Mouse (Mus musculus) thymus, postnatal 36 days (tissue): ENCODE measurements around the gene Unc5a.

Experiments used
- DNase-seq, 2 experiments: peaks; one replicate each; pipeline ENCODE4 v3.0.0; 2022; ENCODE audit warnings: mixed read lengths in 2 of 2

Unc5a gene

DNA sequence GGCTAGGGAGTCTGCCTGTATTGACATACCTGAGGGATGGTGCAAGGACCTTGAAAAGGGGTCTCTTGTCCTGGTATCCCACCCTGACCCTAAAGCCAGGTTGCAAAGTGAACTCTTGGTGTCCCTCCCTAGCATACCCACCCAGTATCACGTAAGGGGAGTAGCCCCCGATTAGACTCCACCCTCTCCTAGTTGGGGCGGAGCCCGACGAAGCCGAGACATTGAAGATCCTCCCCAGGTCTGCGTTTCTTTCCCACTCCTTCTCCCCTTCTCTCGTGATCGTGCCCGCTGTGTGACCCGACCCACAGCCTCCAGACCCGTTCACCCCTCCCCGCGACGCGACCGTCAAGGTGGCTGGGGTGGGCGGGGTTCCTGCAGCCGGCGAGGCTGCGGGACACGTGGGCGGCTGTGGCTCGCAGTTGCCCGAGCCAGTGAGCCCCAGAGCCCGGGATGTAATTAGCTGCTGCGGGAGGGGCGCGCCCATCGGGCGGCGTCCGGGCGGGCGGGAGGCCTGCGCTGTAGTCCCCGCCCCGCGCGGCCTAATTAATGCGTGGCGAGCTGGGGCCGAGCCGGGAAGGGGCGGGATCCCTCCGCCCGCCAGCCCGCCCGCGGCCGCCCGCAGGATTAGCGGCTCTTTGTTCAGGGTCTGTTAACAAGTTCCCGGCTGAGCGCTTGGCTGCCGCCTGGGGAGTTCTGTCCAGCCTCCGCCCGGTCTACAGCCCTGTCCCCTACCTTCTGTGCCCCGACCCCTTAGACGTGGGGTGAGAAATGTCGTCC lies 6.7 kb downstream of the Unc5a start:
- DNase-seq = no peak

DNA sequence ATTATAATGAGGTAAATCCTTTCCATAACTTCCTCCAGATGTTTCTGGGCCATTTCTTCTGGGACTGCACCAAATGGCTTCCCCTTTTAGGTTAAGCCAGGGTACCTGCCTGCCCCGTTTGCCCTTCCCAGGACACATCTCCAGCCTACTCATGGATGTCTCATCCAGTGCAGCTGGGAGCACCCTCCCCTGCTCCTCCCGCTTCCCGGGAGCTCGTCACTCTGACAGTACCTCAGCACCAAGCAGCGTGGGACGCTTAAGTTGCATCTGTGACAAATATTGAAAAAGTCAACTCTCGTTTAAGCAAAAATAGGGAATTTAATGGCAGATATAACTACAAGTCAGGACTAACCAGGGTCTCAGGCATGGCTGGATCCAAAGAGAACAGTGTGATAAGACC lies 8.1 kb downstream of the Unc5a start:
- DNase-seq = no peak

DNA sequence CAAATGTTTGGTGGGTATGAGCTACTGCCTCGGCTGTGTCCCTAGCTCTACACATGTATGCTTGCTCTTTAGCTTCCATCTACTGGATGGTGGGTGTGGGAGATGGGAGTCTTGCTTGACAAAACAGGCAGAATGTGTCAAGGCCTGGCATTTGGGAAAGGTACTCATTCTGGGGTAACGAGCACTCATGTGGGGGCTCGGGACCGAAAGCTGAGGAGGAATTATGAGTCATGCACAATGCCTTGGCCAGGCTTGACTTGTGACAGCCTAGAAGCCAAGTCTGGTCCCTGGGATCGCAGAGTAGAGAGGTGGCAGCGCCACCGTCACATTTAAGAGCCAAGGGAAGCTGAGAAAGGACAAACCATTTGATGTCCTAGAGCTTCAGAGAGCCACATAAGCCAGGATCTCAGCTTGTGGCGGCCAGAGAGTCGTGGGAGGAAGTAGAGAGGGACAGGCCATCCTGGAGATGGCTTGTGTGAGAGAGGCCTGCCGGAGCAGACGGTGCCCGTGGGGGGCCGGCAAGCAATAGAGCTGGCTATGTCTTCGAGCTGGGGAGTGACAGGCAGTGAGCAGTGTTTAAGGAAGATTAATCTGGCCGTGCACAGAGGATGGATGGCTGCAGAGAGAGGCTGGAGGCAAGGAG lies 10.0 kb downstream of the Unc5a start:
- no peak for DNase-seq

DNA sequence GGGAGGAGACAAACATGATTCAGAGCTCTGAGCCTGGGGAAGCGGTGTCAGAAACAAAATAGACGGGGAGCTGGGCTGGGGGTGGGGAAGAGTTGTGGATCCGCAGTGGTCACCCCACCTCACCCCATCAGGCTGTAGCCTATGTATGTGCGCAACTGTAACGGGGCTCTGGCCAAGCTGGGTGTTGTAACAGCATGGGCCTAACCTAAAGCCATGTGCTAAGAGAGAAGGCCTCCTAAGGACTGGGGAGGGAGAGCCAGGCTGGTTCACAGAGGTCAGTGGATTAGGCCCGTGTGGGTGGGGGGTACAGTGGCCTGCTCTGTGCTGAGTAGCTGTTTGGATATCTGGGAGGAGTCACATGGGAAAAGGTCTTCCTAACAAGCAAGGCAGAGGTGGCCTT lies 10.6 kb downstream of the Unc5a start:
- no peak for DNase-seq

DNA sequence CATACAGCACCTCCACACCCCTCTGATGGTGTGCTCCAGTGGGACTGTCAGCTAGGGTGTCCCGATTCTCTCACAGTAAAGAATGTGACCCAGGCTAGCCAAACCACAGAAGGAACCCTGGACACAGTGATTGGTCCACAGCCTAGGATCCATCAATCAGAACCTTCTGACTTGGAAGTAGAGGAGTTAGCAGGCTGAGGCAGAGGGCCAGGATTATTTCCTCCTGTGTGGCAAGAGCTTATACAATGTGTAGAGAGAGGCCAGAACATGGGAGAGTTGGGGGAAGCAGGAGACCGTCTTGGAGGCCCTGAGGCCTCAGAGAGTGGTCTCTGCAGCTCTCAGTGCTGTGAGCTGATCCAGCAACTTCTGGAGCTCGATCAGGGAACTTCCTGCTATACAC lies 11.3 kb downstream of the Unc5a start:
- DNase-seq = no peak

DNA sequence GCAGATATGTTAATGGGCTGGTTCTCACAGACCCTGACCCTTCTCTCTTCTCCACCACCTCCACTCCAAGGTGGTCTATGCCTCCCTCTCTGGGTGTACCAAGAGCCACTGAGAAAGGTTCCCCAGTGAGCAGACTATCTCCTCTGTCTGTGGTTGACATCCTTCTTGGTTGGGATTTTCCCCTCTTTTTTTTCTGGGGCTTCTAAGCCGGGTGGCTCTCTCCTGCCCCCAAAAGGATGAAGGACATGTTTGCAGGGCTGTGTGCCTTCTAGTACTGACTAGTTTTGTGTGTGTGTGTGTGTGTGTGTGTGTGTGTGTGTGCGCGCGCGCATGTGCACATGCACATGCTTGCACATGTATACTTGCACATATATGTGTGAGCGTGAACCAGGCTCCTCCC lies 16.0 kb downstream of the Unc5a start:
- no peak for DNase-seq

DNA sequence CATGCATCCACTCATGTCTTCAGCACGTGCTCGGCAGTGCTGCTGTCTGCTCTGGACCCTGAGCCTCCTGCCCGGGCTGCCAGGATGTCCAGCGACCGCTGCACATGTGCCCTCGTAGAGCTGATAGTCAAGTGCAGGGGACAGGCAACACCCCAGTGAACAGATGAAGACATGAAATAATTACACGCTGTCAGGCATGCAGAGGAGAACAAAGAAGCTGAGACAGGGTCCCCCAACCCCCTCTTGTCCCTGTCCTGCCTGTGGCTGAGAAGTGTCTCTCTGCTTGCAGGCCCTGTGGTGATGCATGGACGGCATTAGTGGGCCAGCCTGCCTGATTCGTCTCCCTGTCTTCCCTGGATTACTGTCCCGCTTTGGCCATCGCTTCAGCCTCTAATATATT lies 18.3 kb downstream of the Unc5a start:
- no peak for DNase-seq

DNA sequence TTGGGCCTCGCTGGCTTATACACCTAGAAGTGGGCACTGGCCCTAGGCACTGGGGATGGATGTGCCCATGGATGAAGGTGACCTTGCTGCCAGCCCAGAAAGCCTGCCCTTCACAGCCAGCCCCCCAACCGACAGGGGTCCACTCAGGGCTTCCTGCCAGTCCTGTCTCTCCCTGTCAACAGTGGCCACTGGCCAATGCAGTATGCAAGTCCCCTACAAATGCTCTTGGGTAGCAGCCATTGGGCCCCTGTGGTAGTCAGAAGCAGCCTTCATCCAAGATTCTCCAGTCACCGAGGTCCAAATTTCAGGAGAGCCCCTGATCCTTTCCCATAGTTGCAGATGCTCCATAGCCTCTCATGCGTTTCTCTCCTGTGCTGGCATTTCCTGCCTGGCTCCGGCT lies 19.4 kb downstream of the Unc5a start:
- no peak for DNase-seq

DNA sequence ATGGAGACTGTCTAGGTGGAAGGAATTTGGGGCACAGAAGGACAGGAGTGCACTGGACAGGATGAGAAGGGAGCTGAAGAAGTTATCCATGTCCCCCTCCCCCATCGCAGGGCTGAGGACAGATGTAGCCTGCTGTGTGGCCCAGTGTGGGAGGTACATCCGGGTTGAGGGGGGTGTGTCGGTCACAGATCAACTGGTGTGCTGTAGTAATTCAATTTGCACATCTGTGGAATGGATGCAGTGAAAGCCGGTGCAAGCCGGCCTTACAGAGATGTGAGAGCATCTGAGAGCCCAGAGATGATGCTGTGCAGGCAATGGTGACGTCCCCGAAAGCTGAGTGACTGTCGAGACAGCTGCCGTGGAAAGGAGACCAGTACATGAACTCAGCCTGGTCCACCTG lies 20.3 kb downstream of the Unc5a start:
- DNase-seq = no peak

DNA sequence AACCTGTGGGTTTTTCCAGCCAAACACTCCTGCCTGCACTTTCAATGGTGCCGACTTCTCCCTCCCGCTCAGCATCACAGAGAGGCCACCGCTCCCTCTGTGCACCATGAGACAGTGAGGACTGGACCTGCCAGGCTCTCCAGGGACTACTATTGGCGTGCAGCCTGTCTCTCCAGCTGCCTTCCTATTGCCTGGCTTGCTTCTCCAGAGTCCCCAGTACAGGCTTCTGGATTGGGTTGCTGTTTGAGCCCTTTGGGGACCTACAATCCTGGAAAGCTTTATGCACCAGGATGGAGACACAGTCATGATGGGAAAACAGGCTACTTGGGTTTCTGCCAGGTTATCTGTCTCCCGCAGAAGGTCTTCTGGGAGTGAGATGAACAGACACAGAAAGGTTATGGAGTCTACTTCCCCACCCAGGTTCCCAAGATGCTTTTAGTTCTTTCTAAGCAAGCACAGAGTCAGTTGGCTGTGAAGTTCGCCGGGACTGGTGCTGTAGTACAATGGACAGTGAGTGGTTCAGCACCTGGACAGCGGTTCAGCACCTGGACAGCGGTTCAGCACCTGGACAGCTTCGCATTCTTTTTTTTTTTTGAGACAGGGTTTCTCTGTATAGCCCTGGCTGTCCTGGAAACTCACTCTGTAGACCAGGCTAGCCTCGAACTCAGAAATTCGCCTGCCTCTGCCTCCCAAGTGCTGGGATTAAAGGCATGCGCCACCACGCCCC lies 21.5 kb downstream of the Unc5a start:
- peak in 1 of 2 experiments; percentile 15 for DNase-seq

DNA sequence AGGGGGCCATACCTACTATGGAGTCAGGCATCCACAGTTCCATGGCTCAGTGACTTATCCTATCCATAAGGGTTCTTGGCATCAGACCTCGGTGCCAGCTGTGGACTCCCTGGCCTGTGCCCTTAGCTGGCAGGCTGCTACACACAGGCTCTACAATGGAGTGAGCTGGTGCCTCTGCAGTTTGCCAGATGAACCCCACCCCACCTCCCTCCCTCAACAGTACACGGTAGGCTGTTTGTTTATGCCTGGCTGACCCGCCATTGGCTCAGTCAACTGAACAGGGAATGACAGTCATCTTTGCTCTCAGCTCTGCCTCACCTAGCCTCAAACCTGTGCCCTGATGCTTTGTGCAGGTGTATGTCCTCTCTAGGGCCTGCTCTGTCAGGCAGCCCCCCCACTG lies 26.3 kb downstream of the Unc5a start:
- no peak for DNase-seq

DNA sequence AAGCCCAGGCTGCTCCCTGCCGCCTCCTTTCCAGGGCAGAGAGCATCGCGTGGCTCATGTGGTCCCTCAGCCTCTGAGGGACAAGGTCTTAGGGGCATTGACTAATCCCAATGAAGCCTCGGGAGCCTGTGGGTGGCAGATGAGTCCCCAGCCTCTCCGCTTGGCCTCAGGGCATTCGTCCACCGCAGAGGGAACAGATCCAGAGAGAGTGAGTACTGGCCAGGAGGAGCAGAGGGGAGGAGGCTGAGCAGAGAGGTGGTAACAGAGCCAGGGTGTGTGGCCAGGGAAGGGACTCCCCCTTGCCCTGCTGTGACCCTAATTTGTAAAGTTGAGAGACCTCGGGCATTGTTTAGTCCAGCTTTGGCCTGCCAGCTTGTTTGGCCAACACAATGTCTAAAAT lies 29.6 kb downstream of the Unc5a start:
- DNase-seq = no peak

DNA sequence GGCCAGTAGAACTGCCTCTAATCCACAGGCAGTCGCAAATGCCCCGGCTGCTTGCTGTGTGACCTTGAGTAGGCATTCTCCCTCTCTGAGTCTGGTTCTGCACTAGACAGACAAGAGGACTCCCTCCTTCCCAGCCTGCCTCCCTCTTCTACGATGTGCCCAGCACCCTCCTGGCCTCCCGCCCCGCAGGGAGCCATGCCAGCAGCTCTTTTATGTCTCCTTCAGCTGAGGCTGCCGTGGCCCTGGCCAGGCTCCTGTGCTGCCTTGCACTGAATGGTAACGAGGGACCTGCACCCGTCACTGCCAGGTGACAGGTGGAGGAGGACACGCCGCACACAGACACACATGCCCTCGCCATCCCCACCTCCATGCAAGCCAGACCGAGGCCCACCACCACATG lies 31.7 kb downstream of the Unc5a start:
- DNase-seq = no peak

DNA sequence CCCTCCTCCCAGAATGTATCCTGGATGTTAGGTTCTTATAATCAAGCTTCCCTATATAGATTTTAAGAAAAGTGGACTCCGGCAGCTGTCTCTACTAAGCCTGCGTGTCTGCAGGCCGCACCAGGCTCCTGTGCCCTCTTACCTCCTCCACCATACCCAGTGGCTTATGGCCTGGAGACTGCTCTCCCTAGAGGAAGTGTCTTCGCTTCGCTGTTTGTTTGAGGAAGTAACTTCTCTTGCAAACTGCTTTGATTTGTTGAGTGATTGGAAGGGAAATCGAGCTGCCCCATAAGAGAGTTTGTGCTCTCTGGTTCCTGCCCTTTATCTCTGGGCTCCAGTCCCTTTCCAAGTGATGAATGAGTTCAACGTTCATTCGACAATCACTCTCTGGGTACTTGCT lies 33.8 kb downstream of the Unc5a start:
- DNase-seq = no peak

DNA sequence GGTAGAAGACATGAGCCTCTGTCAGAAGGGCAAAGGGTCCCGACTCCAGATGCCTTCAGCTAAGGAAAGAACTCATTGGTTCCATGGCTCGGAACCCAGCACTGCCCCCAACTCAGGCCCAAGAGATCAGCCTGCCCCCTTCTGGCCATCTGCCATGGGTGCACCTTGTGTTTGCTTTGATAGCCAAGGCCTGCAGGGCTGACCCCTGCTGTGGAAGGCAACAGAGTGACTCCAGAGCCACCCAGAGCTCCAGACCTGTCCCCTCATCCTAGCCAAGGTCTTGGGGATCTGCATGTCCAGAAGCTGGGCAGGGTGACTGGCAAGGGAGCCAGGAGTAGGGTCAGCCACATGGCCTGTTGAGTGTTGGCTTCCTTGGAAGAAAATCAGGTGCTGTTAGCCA lies 34.4 kb downstream of the Unc5a start:
- DNase-seq = no peak

DNA sequence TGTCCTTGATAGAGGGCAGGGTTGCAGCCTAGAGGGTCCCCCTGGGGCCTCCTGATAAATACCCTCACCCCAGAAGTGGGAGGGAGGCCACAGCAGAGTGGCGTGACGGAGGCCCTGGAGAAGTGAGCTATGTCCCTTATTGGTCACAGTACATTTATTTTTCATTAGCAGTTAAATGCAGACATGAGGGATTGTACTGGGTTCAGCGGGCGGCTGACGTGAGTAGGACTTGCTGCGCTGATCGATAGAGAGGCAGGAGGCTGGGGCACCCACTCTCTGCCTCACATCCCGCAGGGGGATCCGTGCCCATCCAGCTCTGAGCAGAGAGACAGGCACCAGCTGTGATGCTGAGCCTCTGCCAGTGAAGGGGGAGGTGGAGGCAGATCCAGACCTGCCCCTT lies 38.2 kb downstream of the Unc5a start:
- DNase-seq = no peak

DNA sequence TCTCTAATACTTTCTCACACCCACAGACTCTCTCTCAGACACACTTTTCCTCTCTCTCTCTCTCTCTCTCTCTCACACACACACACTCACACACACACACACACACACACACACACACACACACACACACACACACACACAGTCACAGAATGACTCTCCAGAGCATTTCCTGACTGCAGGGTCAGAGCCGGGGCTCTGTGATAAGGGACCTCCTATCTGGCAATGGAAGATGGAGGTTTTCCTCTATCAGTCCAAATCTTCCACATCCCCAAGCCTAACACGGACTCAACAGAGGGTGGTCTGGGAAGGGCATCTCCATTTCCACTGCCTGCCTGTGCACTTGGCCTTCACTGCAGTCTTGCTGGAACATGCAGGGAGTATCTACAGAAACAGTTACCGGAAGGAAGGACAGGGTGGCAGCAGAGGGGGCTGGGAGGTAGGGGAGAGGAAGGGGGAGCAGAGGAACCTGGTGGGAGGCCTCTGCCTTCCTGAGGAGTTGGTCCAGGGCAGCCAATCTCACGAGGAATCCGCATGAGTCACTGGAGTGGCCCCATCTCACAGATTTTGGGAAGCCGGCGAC lies 39.1 kb downstream of the Unc5a start:
- DNase-seq = no peak

DNA sequence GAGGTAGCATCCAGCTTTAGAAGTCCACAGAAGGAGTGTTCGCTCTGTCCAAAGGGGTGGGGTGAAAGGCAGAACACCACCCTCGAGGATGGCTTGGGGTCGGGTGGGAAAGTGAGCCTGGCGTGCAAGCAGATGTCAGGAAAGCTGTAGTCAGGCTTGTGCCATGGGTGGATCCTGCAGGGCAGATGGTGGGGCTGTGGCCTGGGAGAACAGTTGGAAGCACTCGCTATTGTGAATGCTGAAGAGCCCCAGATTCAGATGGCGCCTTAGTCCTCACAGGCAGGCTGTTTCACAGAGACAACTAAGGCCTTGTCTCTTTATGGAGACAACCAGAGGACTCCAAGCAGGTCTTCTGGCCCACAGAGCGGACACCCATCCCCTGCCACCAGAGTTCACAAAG lies 43.0 kb downstream of the Unc5a start:
- DNase-seq = no peak

DNA sequence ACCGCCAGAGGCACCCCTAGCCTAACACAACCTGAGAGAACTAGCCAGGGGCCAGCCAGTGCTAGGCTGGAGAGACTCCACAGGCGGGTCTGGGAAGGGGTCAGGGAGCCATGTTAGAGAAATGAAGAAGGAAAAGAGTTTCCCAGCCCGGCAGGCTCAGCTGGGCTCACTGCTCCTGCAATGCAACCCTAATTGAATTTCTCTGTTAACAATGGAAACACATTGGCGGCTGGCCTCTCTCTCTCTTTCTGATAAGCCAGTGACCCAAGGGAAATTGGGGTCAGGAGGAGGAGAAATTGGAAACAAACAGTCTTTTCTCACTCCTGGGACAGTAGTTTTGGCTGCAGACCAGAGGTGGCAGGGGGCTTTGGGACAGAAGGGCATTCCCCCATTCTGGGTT lies 45.4 kb downstream of the Unc5a start:
- no peak for DNase-seq

DNA sequence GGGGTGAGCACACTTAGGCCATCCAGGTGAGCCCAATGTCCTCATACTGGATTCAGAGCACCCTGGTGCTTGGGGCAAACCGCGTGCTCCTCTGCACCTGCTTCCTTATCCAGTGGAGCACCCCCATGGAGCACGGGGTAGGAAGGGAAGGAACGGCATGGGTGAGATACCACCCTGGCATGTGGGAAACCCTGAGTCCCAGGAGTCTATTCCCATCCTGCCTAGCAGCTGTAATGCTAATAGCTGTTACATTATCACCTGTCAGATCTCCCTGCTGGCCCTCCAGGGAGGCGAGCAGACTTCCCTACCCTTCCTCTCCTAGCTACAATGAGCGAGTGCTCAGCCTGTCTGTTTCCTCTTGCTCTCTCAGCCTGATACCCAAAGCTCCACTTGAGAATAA lies 46.0 kb downstream of the Unc5a start:
- DNase-seq = no peak

DNA sequence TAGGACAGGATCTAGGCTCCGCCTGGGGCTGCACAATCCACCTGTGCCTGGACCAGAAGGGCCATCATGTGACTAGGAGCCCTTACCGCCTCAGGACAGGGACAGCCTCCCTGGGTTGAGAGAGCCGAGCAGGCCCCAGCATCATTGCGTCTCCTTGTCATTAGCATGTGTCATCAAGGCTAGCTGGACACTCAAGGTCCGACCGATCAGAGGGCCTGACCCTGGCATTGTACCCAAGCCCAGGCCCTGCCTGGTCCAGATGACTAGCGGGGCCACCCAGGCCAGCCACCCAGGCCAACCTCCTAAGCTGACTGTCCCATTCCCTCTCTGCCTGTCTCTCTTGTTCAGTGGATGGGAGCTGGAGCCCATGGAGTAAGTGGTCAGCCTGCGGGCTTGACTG lies 48.4 kb downstream of the Unc5a start:
- DNase-seq = no peak

DNA sequence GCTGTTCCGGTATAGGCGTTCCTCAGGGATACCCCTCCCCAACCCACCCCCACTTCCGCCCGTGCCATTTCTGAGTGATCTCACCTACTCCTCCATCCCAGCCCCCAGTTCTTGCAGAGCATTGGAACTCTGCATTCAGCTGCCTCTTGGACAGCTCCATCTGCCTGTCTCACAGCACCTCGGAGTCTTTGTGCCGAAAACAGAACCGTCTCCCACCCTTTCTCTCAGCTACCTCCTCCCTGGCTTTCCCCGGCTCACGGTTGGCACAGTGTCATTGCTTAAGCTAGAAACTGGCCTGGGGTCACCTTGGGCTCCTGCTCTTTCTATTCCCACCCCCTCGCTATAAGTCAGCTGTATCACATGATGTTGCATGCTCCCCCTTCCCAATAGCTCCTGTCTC lies 51.2 kb downstream of the Unc5a start:
- no peak for DNase-seq

DNA sequence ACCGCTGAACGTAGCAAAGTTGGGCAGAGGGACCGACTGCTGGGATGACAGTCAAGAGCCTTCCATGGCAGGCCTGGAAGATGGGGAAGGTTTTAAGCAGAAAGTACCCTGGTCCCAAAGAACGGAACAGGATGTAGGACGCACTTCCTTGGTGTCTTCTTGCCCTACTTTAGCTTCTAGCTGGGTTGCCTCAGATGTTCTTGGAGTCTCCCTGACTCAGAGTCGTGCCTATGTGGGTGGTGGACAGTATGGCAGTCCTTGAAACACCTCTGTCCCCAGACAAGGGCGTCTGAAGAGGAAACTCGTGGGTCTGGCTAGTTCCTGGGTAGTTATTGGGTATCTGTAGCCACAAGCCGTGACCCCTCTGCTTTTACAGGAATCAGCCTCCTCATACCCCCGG lies 52.9 kb downstream of the Unc5a start:
- no peak for DNase-seq

DNA sequence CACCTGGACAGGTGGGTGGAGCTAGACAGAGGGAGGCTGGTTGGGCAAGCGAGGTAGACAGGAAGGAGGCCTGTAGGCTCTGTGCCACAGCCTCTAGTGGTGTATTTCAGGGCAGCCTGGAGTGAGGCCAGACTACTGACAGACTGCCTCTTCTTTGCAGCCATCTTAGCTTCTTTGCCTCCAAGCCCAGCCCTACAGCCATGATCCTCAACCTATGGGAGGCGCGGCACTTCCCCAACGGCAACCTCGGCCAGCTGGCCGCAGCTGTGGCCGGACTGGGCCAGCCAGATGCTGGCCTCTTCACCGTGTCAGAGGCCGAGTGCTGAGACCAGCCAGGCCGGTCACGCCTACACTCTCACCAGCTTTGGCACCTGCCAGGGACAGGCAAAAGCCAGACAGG lies 55.4 kb downstream of the Unc5a start:
- no peak for DNase-seq
